Mouse (Mus musculus) adipocyte (in vitro differentiated cells): ENCODE results near the gene Dhx16.

ENCODE experiments used
- DNase-seq: peaks from one replicate; pipeline ENCODE4 v3.0.0-alpha.2; 2016; ENCODE audit warnings: low spot score

Gene Dhx16

DNA sequence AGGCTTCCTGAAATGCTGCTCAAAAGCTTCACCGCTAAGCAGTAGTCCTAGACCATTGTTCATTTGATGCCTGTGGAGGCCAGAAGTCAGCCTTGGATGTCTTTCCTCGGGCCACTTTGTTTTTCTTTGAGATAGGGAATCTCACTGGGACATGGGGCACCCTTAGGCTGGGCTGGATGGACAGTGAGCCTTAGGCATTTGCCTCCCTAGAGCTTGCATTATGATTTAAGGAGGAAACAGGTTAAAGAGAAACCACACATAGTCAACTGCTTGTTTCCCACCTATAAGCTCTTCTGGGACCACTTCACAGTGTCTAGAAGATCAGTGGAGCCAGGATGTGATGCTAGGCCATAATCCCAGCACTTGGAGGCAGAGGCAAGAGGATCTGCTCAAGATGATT lies 19.8 kb upstream of the Dhx16 start:
- DNase-seq: no peak

DNA sequence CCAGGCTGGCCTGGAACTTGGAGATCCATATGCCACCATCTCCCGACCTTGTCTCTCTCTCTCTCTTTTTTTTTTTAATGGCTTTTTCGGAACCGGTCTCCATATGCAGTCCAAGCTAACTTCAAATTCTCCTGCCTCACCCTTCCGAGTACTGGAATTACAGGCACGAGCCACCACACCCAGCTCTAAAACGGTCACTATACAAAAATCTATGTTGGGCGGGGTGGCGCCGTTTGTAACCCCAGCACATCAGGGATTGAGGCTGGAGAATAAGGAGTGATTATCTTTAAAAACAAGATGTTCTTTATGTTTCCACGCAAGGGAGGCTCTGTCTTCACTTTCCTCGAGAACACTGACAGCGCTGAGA lies 18.8 kb upstream of the Dhx16 start:
- no peak for DNase-seq

DNA sequence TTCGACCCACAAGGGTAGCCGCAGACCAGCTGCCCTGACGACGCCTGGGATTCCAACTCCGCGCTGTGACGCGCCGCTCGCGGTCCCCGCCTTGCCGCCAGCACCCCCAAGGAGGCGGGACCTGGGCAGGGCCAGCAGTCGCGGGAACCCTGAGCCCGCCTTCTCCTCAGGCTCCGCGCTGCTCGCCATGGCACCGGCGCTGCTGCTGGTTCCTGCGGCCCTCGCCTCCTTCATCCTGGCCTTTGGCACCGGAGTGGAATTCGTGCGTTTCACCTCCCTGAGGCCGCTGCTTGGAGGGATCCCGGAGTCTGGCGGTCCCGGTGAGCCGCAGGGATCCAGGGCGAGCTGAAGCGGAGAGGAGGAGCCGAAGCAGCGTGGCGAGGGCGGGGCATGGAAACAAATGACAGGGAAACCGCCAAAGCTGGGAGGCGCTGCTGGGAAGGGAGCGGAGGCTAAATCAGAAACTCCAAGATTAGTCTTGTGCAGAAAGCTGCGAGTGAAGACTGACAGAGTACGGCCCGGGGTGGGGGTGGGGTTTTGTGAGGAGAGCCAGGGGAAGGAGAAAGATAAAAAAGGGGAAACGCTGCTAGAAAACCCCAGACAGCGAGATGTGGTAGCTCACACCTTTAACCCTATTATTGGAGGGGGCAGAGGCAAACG lies 18.3 kb upstream of the Dhx16 start, which contains the start of gene Nrm:
Nrm (plus strand) TSS at position 121 of the 660 bp plus-strand sequence.
- peak; percentile 90 for DNase-seq

- peak; percentile 61 for DNase-seq
Measured at GRCm38 (mm10) chr17:35864832-35865353, 14.7 kb upstream of the Dhx16 start.

DNA sequence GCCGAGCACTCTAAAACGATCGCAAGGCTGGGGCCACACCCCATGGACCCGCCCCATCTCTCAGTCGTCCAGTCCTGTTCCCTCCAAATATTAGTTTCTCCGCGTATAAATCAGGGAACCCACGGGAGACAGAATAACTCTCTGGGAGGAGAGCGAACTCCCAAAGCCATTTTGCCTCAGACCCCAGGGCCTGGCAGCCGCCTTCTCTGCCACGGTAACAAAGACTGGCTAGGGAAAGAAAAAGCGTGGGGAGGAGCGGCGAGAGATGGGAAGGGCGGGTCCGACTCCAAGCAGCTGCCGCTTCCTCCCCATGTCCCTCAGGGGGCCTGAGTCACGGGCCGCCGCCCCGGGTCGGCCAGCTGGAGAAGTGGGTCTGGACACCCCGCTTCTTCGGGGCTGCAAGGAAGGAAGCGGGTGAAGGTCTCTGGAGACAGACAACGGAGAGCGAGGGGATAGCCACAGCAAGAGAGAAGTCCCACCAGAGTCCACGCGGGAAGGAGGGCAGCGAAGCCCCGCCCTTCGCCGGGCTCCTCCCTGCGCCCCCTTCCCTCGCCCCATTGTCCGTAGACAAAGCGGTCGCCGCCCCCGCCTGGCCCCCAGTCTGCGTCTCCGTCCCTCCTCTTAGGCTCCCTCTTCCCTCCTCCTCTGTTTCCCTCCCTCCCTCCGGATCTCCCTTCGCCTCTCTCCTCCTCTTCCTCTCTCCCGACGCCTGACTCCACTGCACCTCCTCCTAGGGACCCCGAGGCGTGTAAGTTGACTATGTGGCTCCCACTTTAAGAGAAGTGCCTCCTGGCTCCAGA lies 13.9 kb upstream of the Dhx16 start, which contains the start of gene Ppp1r18:
Ppp1r18 (plus strand) TSS at position 113 of the 800 bp plus-strand sequence.
- DNase-seq: peak; percentile 66

DNA sequence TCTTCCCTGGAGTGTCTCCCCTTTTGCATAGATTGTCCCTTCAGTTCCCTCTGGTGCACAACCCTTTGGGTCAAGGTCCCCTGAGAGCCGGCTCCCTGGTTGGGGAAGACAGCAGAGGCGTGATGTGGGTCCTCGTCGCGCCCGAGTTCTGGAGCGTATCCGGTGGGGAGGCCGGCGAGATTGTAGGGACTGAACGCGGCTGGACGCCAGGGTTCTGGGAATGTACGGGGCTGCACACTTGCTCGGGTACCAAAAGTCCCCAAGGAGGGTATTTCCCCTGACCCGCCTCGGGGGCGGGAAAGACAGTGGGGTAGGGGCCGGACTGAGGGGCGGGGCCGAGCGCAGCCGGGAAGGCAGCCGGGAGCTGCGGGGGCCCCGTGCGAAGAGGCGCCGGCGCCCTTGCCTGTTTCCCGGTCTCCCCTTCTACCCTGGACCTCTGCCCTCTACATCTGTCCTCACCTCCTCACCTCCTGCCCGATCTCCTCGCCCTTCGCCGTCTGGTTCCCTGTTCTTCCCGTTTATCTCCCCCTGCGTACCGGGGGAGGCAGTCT lies 13.3 kb upstream of the Dhx16 start:
- DNase-seq: peak; percentile 73

DNA sequence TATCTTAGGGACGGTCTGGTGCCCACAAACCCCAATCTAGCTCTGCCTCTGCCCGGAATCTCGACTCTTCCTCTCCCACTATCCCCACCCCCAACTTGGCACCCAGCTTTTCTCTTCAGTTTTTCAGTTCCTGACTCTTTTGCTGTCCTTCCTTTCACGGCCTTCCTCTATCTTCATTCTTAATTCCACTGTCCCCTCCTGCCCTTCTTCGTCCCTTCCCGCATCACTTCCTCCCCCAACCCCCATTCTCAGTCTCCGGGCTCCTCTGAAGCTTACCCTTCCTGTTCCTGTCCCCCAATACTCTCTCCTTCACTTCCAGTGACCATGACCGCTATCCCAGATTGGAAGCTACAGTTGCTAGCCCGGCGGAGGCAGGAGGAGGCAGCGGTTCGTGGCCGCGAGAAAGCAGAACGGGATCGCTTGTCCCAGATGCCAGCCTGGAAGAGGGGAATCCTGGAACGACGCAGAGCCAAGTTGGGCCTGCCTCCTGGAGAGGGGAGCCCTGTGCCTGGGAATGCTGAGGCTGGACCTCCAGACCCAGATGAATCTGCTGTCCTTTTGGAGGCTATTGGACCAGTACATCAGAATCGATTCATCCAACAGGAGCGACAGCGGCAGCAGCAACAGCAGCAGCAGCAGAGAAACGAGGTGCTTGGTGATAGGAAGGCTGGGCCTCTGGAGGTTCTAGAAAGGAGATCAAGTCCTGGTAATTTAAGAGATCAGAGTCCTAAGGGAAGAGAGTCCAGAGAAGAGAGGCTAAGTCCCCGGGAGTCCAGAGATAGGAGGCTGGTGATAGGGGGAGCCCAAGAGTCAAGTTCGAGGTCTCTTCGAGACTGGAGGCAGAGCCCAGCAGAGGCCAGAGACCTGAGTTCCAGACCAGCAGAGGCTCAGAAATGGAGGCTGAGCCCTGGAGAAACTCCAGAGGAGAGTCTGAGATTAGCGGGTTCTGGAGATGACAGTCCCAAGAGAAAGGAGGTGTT lies 12.4 kb upstream of the Dhx16 start:
- peak; percentile 72 for DNase-seq

DNA sequence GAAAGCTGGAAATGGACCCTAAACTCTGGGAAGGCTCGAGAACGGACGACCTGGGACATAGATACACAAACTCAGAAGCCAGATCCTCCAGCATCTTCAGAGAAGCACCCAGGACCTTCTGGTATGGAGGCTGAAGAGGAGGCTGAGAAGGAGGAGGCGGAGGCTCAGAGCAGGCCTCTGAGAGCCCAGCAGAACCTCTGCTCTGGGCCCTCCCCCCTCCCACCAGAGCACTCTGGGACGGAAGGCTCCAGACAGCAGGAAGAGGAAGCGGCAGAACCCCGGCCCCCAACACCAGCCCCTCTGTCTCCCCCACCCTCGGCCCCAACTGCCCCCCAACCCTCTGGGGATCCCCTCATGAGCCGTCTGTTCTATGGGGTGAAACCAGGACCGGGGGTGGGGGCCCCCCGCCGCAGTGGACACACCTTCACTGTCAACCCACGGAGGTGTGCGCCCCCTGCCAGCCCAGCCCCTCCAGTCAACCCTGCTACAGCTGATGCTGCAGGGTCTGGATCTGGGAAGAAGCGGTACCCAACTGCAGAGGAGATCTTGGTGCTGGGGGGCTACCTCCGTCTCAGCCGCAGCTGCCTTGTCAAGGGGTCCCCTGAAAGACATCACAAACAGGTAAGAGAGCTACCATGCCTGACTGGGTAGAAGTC lies 11.3 kb upstream of the Dhx16 start:
- DNase-seq: peak; percentile 33

DNA sequence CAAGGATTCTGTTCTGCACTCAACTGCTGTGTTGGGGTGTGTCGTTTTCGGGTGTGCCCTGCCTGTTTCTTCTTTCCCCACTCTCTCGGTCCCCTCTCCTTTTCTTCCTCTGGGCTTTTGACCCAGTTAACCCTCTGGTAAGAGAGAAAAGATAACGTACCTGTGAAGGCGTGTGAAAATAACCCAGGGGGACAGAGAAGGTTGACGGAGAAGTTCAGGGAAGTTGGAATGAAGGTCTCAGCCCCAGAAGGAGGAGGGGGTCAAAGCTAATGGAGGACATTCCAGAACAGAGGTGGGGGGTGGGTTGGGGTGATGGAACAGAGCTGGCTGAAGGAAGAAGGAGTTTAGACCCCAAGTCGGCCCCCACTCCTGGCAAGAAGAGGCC lies 10.7 kb upstream of the Dhx16 start:
- peak; percentile 29 for DNase-seq

DNA sequence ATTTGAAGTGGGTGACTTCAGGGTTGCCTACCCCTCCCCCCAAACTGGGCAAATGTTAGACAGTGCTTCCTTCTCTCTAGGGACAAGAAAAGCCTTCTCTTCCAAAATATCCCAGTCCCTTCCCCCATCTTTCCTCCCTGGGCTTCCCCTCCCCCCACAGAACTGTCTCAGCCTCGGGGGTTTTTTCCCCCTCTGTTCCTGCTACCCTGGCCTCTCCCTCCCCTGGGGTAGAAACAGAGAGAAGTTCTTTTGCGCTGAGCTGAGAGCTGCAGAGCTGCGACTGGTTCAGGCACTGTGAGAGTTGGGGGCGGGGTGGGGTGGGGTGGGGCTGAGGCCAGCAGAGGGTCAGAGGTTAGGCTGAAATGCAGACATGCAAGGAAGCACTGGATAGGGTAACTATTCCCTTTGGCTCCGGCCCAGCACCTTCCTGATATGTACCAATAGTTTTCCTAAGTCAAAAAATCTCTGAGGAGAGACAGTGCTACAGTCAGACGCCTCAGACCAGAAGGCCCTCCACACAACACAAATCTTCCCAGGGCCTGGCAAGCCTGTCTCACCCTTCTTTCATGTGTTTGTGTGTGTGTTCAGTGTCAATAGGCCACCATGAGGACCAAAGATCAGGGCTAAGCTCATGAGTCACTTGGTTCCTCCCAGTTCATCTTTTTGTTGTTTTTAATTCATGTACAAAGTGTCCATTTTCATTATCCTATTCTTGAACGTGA lies 10.1 kb upstream of the Dhx16 start:
- peak; percentile 85 for DNase-seq

DNA sequence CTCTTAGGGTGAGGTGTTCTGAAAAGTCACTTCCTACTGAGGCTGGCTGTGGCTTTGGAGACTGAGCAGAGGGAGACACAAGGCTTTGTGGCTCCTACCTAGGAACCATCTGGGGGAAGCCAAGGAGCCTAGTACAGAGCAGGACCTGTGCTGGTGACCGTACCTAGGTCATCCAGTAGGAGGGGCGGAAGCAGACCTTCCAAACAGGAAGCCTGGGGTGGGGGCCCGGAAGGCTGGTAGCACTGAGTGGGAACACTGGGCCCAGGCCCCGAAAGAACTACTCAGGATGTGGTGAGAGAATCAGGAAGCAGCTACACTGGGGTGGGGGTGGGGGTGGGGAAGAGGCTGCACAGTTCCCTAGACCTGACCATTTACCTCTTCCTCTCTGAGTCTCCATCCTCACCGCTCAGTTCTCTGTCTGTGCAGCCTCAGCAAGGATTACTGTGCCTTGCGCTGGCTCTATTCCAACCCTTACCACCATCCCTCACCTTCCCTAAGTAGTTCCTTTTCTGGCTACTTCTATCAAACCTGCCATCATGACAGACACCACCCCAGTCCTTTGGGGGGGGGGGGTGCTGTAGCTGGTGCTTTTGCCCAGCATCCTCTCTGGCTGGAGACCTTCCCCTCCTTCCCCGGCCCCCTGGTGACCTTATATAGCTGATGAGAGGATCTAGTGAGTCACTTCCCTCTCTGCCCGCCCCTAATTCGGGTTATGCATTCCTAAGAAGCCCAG lies 9.3 kb upstream of the Dhx16 start:
- DNase-seq: no peak

- peak; percentile 49 for DNase-seq
Measured at GRCm38 (mm10) chr17:35870884-35871696, 8.5 kb upstream of the Dhx16 start.

GRCm38 (mm10) chr17:35873774-35874519 lies 5.7 kb upstream of the Dhx16 start:
- DNase-seq: peak; percentile 83

GRCm38 (mm10) chr17:35874721-35875120 lies 4.9 kb upstream of the Dhx16 start:
- no peak for DNase-seq

- no peak for DNase-seq
Measured at GRCm38 (mm10) chr17:35882924-35883323, 3.3 kb downstream of the Dhx16 start.

GRCm38 (mm10) chr17:35883777-35884176 lies 4.2 kb downstream of the Dhx16 start:
- no peak for DNase-seq

GRCm38 (mm10) chr17:35887725-35888124 lies 8.1 kb downstream of the Dhx16 start:
- no peak for DNase-seq
